Mouse (Mus musculus): ENCODE measurements around the gene Shisa4. TPM values are rescaled to one million over a fixed set of nuclear protein-coding genes. Genes with fewer than 3 reads are reported as not detected.

Gene Shisa4
- 109 and 119 TPM in 2 replicates for polyA plus RNA-seq (2015; fragmentation: Nextera tagmentation; extraction: Ambion mirVana)

DNA sequence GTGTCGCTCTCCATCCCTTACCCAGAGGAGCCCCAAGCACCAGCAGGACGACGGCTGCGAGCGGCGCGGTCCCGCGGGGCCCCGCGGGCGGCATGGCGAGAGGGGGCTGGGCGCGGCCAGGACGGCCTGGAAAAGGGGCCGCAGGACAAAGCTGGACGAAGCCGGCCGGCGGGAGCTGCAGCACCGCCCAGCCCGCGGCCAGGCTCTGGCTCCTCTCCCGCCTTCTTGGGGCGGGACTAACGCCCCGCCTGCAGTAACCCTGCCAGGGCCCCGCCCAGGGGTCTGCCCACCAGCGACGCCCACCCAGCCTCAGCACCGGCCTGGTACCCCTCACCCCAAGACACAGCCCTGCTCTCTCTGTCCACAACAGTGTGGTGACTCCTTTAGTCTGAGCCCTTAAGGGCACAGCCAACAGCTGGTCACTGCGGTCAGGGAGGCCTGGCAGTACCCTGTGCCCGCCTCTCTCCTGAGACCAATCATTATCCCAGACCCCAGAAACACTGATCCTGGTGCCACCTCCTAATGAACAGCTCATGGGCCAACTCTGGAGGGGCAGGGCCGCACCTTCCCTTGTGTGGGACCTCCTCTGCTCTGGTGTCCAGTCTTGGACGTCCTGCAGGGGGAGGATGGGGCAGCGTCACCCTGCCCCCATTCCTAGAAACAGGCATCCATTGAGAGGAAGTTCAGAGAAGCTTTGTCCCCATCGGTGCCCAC, at the start of gene Shisa4:
TSS of gene Shisa4 (minus strand) at position 370 of the 714 bp plus-strand sequence.
- H3K4me1 ChIP-seq (ENCODE audit: control insufficient read depth, insufficient read depth, low read length), result peaks cover 32% of the 10 kb centered on the region
- WGBS, result 2% methylated on average over 38 of the region's 38 CpGs

DNA sequence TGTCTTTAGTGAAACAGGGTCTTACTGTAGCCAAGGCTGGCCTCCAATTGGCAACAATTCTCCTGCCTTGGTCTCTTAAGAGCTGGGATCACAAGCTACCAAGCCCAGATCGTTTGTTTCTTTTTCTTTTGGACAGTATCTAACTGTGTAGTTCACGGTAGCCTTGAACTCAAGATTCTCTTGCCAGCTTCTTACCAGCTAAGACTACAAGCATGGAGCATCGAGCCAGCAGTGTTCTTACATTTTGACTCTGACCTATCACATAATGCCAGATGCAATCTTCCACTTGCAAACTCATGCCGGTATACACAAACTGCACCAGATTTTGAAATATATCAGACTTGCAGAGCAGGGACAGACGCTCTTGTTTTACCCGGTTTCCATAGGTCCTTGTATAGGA, 47.7 kb upstream of the Shisa4 start:
- Histone ChIP-seq H3K4me2 (ENCODE audit: low read length) (no peak overlapping the region), H3K9ac (ENCODE audit: low read depth, low read length) (no peak overlapping the region), H3K4me3 (ENCODE audit: low read depth, low read length) (no peak overlapping the region), H3K27me3 (ENCODE audit: control insufficient read depth, insufficient read depth, low read depth, low read length) (no peaks in the 10 kb centered on the region), H3K36me3 (ENCODE audit: control insufficient read depth, insufficient read depth, low read length) (peaks cover 28% of the 10 kb centered on the region), H3K9me3 (replicated peaks; ENCODE audit: control insufficient read depth, low read length, poor library complexity, severe bottlenecking) (no peaks in the 10 kb centered on the region), H3K4me1 (ENCODE audit: control insufficient read depth, insufficient read depth, low read length) (peaks cover 3% of the 10 kb centered on the region), H3K27ac (ENCODE audit: low read length) (no peak overlapping the region)
- WGBS, result 90% methylated on average over 6 of the region's 6 CpGs
- no peak for ATAC-seq

More for the DNA sequence above, at the start of gene Shisa4:
- H3K36me3 ChIP-seq (ENCODE audit: control insufficient read depth, insufficient read depth, low read length), result no peaks in the 10 kb centered on the region; the same call in 1 of the 2 replicates
- H3K9me3 ChIP-seq (replicated peaks; ENCODE audit: control insufficient read depth, low read length, poor library complexity, severe bottlenecking), result no peaks in the 10 kb centered on the region
- peak within 1 kb of the TSS; percentile 82 for H3K27ac ChIP-seq (ENCODE audit: low read length)
- H3K27me3 ChIP-seq (ENCODE audit: control insufficient read depth, insufficient read depth, low read depth, low read length), result no peaks in the 10 kb centered on the region
- ATAC-seq, result peak; percentile 89
- peak within 1 kb of the TSS; percentile 97 for H3K9ac ChIP-seq (ENCODE audit: low read depth, low read length)
- H3K4me3 ChIP-seq (ENCODE audit: low read depth, low read length), result peak within 1 kb of the TSS; percentile 86
- peak within 1 kb of the TSS; percentile 76 for H3K4me2 ChIP-seq (ENCODE audit: low read length)

DNA sequence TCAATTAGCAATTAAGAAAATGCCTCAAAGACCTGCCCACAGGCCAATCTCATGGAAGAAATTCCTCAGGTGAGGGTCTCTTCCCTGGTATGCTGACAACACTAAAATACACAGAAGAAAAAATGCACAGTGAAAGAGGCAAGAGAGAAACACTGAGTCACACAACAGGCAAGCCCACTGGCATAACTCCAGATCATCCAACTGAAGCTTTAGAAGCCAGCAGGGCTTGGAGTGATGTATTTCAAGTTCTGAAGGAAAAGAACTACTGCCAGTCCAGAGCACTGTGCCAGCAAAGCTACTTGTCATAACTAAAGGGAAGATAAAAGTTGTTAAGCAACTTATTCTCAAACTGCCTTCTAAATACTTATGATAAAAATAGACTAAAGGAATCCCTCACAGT, 39.0 kb upstream of the Shisa4 start:
- Histone ChIP-seq H3K4me1 (ENCODE audit: control insufficient read depth, insufficient read depth, low read length) (no peaks in the 10 kb centered on the region), H3K27me3 (ENCODE audit: control insufficient read depth, insufficient read depth, low read depth, low read length) (no peaks in the 10 kb centered on the region), H3K4me3 (ENCODE audit: low read depth, low read length) (no peak overlapping the region), H3K9me3 (replicated peaks; ENCODE audit: control insufficient read depth, low read length, poor library complexity, severe bottlenecking) (no peaks in the 10 kb centered on the region), H3K9ac (ENCODE audit: low read depth, low read length) (no peak overlapping the region), H3K36me3 (ENCODE audit: control insufficient read depth, insufficient read depth, low read length) (peaks cover 38% of the 10 kb centered on the region), H3K27ac (ENCODE audit: low read length) (no peak overlapping the region), H3K4me2 (ENCODE audit: low read length) (no peak overlapping the region)
- ATAC-seq, result no peak

DNA sequence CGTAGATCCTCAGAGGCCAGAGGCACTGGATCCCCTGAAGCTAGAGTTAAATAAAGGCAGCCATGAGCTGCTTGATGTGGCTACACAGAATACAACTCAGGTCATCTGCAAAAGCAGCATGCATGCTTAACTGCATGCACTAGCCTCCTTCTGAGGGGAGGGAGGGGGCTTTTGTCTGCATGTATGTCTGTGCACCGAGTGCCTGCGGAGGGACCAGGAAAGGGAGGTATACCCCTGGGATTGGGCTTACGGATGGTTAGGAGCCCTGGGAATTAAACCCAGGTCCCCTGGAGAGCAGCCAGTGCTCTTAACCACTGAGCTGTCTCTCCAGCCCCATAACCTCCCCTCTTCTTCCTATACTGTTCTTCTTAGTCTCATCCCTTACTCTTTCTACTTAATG, 37.1 kb upstream of the Shisa4 start:
- H3K36me3 ChIP-seq (ENCODE audit: control insufficient read depth, insufficient read depth, low read length), result peaks cover 42% of the 10 kb centered on the region
- H3K9ac ChIP-seq (ENCODE audit: low read depth, low read length), result no peak overlapping the region
- H3K27ac ChIP-seq (ENCODE audit: low read length), result no peak overlapping the region
- no peak overlapping the region for H3K4me2 ChIP-seq (ENCODE audit: low read length)
- H3K9me3 ChIP-seq (replicated peaks; ENCODE audit: control insufficient read depth, low read length, poor library complexity, severe bottlenecking), result no peaks in the 10 kb centered on the region
- H3K27me3 ChIP-seq (ENCODE audit: control insufficient read depth, insufficient read depth, low read depth, low read length), result no peaks in the 10 kb centered on the region
- no peak overlapping the region for H3K4me3 ChIP-seq (ENCODE audit: low read depth, low read length)
- WGBS, result 82% methylated on average over 4 of the region's 4 CpGs
- no peak for ATAC-seq
- H3K4me1 ChIP-seq (ENCODE audit: control insufficient read depth, insufficient read depth, low read length), result no peaks in the 10 kb centered on the region

DNA sequence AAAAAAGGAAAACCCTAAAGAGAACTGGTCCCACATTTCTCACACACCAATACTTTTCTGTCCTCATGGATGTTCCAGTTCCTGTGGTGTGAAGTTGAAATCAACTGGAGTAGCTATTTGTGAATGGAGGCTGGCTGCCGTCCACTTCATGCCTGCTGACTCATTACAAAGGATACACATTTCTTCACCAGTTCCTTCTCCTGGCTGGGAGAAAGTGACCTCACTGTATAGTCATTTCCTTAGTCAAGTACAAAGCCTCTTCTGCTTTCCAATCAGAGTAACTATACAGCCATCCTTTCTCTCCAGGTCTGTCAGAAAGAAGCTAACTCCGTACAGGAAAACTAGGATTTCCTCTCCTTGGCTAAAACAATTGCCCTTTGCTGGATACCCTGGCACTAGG, 35.9 kb upstream of the Shisa4 start:
- WGBS, result 75% methylated on average over 2 of the region's 2 CpGs
- H3K27ac ChIP-seq (ENCODE audit: low read length), result no peak overlapping the region
- peaks cover 39% of the 10 kb centered on the region for H3K36me3 ChIP-seq (ENCODE audit: control insufficient read depth, insufficient read depth, low read length)
- no peak overlapping the region for H3K4me2 ChIP-seq (ENCODE audit: low read length)
- H3K27me3 ChIP-seq (ENCODE audit: control insufficient read depth, insufficient read depth, low read depth, low read length), result no peaks in the 10 kb centered on the region
- no peak overlapping the region for H3K4me3 ChIP-seq (ENCODE audit: low read depth, low read length)
- ATAC-seq, result no peak
- H3K4me1 ChIP-seq (ENCODE audit: control insufficient read depth, insufficient read depth, low read length), result no peaks in the 10 kb centered on the region
- no peaks in the 10 kb centered on the region for H3K9me3 ChIP-seq (replicated peaks; ENCODE audit: control insufficient read depth, low read length, poor library complexity, severe bottlenecking)
- no peak overlapping the region for H3K9ac ChIP-seq (ENCODE audit: low read depth, low read length)

DNA sequence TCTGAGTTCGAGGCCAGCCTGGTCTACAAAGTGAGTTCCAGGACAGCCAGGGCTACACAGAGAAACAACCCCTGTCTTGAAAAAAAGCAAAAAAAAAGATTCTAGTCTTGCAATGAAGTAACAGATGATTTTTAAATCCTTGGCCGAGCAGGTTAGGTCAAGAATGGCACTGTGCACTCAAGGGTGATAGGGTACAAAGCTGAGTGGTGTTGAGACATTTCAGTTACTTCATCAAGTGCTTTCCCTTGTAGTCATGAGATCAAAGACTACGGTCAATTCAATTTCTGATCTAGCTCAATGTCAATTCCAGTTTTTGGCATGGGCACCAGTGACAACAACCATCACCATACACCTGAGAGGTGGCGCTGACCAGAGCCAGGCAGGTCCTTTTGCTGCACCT, 33.9 kb upstream of the Shisa4 start:
- H3K9me3 ChIP-seq (replicated peaks; ENCODE audit: control insufficient read depth, low read length, poor library complexity, severe bottlenecking), result no peaks in the 10 kb centered on the region
- peaks cover 32% of the 10 kb centered on the region for H3K36me3 ChIP-seq (ENCODE audit: control insufficient read depth, insufficient read depth, low read length)
- H3K9ac ChIP-seq (ENCODE audit: low read depth, low read length), result no peak overlapping the region
- no peak overlapping the region for H3K4me3 ChIP-seq (ENCODE audit: low read depth, low read length)
- 97% methylated on average over 4 of the region's 4 CpGs for WGBS
- ATAC-seq, result no peak
- H3K4me1 ChIP-seq (ENCODE audit: control insufficient read depth, insufficient read depth, low read length), result no peaks in the 10 kb centered on the region
- no peaks in the 10 kb centered on the region for H3K27me3 ChIP-seq (ENCODE audit: control insufficient read depth, insufficient read depth, low read depth, low read length)
- no peak overlapping the region for H3K27ac ChIP-seq (ENCODE audit: low read length)
- no peak overlapping the region for H3K4me2 ChIP-seq (ENCODE audit: low read length)

DNA sequence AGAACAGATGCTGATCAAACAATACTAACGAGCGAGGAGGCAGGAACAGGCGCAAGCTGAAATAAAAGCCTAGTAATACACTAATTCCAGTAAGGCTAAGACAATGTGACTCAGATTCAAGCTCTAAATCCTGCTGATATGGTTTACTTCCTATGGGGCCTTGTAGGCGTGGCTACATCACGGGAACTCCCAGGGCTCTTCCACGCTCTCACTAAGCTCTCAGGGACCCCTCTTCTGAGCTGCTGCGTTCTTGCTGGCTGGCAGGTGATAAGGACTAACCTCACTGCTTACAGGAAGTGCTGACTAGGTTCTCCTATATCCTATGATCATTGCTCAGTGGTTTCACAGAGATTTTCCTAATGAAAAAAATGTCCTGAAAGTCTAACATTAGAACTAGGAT, 30.3 kb upstream of the Shisa4 start:
- Histone ChIP-seq H3K9me3 (replicated peaks; ENCODE audit: control insufficient read depth, low read length, poor library complexity, severe bottlenecking) (no peaks in the 10 kb centered on the region), H3K9ac (ENCODE audit: low read depth, low read length) (no peak overlapping the region), H3K27ac (ENCODE audit: low read length) (no peak overlapping the region), H3K4me2 (ENCODE audit: low read length) (no peak overlapping the region), H3K4me1 (ENCODE audit: control insufficient read depth, insufficient read depth, low read length) (no peaks in the 10 kb centered on the region), H3K4me3 (ENCODE audit: low read depth, low read length) (no peak overlapping the region), H3K27me3 (ENCODE audit: control insufficient read depth, insufficient read depth, low read depth, low read length) (no peaks in the 10 kb centered on the region), H3K36me3 (ENCODE audit: control insufficient read depth, insufficient read depth, low read length) (peaks cover 52% of the 10 kb centered on the region)
- no peak for ATAC-seq
- 84% methylated on average over 7 of the region's 7 CpGs for WGBS

DNA sequence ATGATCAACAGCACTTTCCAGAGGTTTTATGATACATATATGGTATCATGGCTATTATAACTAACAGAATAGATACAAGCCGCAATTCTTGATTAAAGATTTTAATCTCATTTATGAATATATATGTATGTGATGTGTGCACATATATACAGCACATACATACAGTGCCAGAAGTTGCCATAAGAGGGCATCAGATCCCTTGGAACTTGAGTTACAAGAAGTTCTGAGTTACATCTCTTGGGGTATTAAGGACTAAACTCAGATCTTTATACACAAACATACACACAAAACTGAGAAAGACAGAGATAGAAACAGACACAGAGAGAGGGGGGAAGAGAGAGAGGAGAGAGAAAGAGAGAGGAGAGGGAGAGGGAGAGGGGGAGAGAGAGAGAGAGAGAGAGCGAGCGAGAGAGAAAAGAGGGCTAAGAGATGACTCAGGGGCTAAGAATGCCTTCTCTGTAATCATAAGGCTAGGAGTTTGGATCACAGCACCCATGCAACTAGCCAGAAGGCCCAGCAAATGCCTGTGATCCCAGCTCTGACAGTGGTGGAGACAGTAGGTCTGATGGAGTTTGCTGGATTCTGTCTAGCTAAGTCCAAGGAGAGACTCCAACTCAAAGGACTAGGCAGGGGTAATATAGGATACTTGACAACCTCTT, 26.5 kb upstream of the Shisa4 start:
- H3K27ac ChIP-seq (ENCODE audit: low read length), result no peak overlapping the region
- no peaks in the 10 kb centered on the region for H3K4me1 ChIP-seq (ENCODE audit: control insufficient read depth, insufficient read depth, low read length)
- WGBS, result 99% methylated on average over 3 of the region's 3 CpGs
- no peak for ATAC-seq
- H3K36me3 ChIP-seq (ENCODE audit: control insufficient read depth, insufficient read depth, low read length), result peaks cover 41% of the 10 kb centered on the region
- no peak overlapping the region for H3K9ac ChIP-seq (ENCODE audit: low read depth, low read length)
- no peaks in the 10 kb centered on the region for H3K9me3 ChIP-seq (replicated peaks; ENCODE audit: control insufficient read depth, low read length, poor library complexity, severe bottlenecking)
- no peak overlapping the region for H3K4me3 ChIP-seq (ENCODE audit: low read depth, low read length)
- H3K27me3 ChIP-seq (ENCODE audit: control insufficient read depth, insufficient read depth, low read depth, low read length), result no peaks in the 10 kb centered on the region
- no peak overlapping the region for H3K4me2 ChIP-seq (ENCODE audit: low read length)

DNA sequence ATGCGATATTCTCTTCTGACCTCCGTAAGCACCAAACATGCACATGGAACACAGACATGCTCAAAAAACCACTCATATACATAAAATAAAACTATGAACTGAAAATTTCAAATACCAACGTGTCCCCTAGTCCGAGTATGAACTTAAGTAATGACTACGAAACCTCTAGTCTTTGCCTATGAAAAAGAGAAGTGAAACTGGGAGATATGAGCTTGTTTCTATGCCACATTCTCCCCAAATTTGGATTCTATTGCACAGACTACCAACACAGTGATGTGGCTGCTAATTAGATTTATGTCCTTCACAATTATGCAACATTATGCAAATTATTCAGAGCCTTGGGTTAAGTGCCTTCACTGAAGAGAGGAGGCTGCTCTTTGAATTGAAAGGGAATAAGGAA, 24.4 kb upstream of the Shisa4 start:
- Histone ChIP-seq H3K4me2 (ENCODE audit: low read length) (no peak overlapping the region), H3K9ac (ENCODE audit: low read depth, low read length) (no peak overlapping the region), H3K36me3 (ENCODE audit: control insufficient read depth, insufficient read depth, low read length) (peaks cover 43% of the 10 kb centered on the region), H3K27me3 (ENCODE audit: control insufficient read depth, insufficient read depth, low read depth, low read length) (no peaks in the 10 kb centered on the region), H3K27ac (ENCODE audit: low read length) (no peak overlapping the region), H3K4me1 (ENCODE audit: control insufficient read depth, insufficient read depth, low read length) (no peaks in the 10 kb centered on the region), H3K4me3 (ENCODE audit: low read depth, low read length) (no peak overlapping the region), H3K9me3 (replicated peaks; ENCODE audit: control insufficient read depth, low read length, poor library complexity, severe bottlenecking) (no peaks in the 10 kb centered on the region)
- ATAC-seq, result no peak
- WGBS, result 96% methylated on average over 5 of the region's 5 CpGs
